Mouse (Mus musculus) granulocyte monocyte progenitor cell, adult 5-6 weeks (primary cell): ENCODE measurements around the gene Mrgpra9. TPM values are rescaled to one million over a fixed set of nuclear protein-coding genes. Genes with fewer than 3 reads are reported as not detected.

Experiments used
- ATAC-seq: replicated peaks from 2 replicates; pipeline ENCODE4 v1.8.0; 2016; ENCODE audit warnings: mild to moderate bottlenecking, moderate TSS enrichment, inconsistent platforms; ENCODE audit not compliant: poor library complexity, severe bottlenecking
- total RNA-seq, 2 experiments: library from RNA; stranded (forward) in 1 of 2; stranded (reverse) in 1 of 2; fragments of 200-712, 200-1000 nt in 1 of 2; fragments of >200 nt in 1 of 2; fragmentation: Nextera tagmentation in 1 of 2; gene quantifications; 2 replicates each; pipeline ENCODE4 v1.2.3; 2014 to 2017

Mrgpra9 gene
- not detected in 2 replicates for total RNA-seq (2014; fragmentation: Nextera tagmentation)
- total RNA-seq (2017): not detected in 2 replicates

DNA sequence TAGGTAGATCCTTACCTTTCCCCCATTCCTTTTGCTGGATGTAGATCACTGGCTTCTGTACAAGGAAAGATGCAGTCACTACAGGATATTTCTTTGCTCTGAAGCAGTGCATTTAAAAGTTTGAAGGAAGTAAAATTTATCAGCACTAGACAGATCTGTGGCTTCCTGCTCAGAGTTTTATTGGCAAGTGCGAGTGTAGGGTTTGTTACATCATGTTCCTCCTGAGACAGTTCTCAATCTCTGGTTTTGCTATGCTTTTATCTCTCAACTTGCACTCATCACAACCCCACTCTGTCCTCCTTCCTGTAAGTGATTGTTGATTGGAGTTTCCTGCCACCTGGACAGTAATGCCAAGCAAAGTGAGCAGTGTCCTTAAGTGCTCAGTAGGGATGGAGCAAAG lies at the start of gene Mrgpra9:
TSS of gene Mrgpra9 (minus strand) at position 79 of the 400 bp plus-strand sequence.
- peak; percentile 61 for ATAC-seq

DNA sequence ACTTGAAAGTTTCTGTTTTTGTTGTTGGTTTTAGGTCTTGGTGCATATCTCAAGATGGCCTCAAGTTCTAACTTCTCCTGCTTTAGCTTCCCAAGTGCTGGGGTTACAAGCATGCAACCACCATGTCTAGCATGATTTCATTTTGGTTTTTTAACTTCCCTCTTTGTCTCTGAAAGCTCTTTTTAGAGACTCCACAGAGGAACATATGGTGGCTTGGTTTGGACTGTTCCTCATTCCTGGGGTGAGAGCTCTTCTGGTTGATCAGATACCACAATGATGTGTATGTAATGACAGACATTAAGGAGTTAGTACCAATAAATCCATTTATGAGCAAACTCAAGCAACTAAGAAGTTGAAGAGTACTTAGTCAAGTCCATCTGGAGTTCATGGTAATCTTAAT lies 47.0 kb upstream of the Mrgpra9 start:
- ATAC-seq: peak; percentile 50

DNA sequence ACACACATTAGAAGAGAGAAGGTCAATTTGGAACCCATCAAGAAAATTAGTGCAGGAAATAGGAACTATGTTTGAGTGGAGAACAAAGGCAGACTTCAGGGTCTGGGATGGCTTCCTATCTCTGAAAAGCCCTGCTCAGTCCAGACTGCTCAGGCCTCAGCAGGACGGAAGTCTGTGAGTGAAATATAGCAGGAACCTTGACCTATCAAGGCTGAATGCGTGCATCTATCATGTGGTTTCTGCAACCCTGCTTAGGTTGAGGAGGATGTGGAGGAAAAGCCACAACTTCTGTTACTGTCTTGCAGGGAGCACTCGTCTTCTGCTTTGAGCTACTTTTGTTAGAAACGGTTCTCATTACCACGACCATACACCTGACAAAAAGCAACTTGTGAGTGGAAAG lies 18.9 kb upstream of the Mrgpra9 start:
- peak; percentile 58 for ATAC-seq

GRCm38 (mm10) chr7:47244658-47245057 lies 8.0 kb downstream of the Mrgpra9 start:
- ATAC-seq: peak; percentile 81

DNA sequence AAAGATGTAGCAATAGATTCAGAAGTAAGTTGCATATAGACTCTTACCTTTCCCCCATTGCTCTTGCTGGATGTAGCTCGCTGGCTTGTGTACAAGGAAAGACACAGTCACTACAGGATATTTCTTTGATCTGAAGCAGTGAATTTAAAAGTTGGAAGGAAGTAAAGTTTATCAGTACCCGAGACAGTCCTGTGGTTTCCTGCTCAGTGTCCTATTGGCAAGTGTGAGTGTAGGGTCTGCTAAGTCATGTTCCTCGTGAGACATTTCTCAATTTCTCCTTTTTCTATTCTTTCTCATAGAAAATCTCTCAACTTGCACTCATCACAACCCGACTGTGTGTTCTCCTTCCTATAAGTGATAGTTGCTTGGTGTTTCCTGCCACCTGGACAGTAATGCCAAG lies 47.8 kb downstream of the Mrgpra9 start, which contains the start of gene Mrgpra6:
TSS of gene Mrgpra6 (minus strand) at position 91 of the 400 bp plus-strand sequence.
- ATAC-seq: peak; percentile 96

DNA sequence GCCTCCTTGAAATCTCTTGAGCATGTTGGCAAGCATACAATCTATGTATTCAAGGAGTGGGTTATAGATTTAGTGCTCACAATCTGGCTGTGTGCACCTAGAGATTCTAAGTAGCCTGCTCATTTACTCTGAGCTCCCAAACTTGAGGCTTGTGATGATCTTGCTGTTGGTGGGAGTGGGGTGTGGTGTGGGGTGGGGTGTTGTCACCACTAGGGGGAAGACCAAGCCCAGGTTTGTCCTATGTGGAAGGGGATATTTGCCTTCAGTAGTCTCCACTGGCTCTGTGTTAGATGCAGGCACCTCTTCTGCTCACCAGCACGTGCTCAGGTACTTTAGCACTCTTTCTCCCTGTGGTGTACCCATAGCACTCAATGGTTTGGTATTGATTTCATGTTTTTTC lies 57.4 kb downstream of the Mrgpra9 start:
- ATAC-seq: peak; percentile 58; the same call in 1 of the 2 replicates

Other genes starting within 250 kb of the Mrgpra9 start
- 18.9 and 24.6 TPM in 2 replicates for gene Spty2d1, start 244.4 kb downstream of the Mrgpra9 start, total RNA-seq (2014; fragmentation: Nextera tagmentation)
- gene Spty2d1, start 244.4 kb downstream of the Mrgpra9 start, total RNA-seq (2017): 24.6 and 26.6 TPM in 2 replicates
- gene Tmem86a, start 202.2 kb downstream of the Mrgpra9 start, total RNA-seq (2014; fragmentation: Nextera tagmentation): 1.8 and 4.2 TPM in 2 replicates
- gene Tmem86a, start 202.2 kb downstream of the Mrgpra9 start, total RNA-seq (2017): 0.99 and 2.7 TPM in 2 replicates
- not detected in 2 replicates for gene Ptpn5, start 119.2 kb downstream of the Mrgpra9 start, total RNA-seq (2014; fragmentation: Nextera tagmentation)
- gene Ptpn5, start 119.2 kb downstream of the Mrgpra9 start, total RNA-seq (2017): not detected in 2 replicates
- gene Mrgpra6, start 47.9 kb downstream of the Mrgpra9 start, total RNA-seq (2014; fragmentation: Nextera tagmentation): not detected in 2 replicates
- gene Mrgpra6, start 47.9 kb downstream of the Mrgpra9 start, total RNA-seq (2017): not detected in 2 replicates
- gene Mrgpra1, start 101.4 kb upstream of the Mrgpra9 start, total RNA-seq (2014; fragmentation: Nextera tagmentation): not detected in 2 replicates
- not detected in 2 replicates for gene Mrgpra1, start 101.4 kb upstream of the Mrgpra9 start, total RNA-seq (2017)
- gene Mrgpra2a, start 199.3 kb upstream of the Mrgpra9 start, total RNA-seq (2014; fragmentation: Nextera tagmentation): 3.9 and 18.8 TPM in 2 replicates
- 1.5 and 4.7 TPM in 2 replicates for gene Mrgpra2a, start 199.3 kb upstream of the Mrgpra9 start, total RNA-seq (2017)